Mouse (Mus musculus) intestine, embryonic 14.5 days (tissue): Measurements from ENCODE around the gene Mbnl1. TPM values are rescaled to one million over a fixed set of nuclear protein-coding genes. Genes with fewer than 3 reads are reported as not detected.

Experiments
- ATAC-seq: fragments of 200-750 bp; cut with Nextera tagmentation; replicated peaks from 2 replicates; pipeline ENCODE4 v1.8.0; 2017; ENCODE audit warnings: low read depth, moderate number of reproducible peaks, moderate TSS enrichment, moderate library complexity; ENCODE audit not compliant: low FRiP score, low TSS enrichment
- DNase-seq: peaks from one replicate; pipeline ENCODE4 v3.0.0-alpha.2; 2018; ENCODE audit warnings: low spot score
- H3K27ac ChIP-seq: fragments of 300-500 bp; sonication (generic); 2 replicates; pipeline ENCODE4 v1.5.1; 2014; ENCODE audit warnings: low read depth, mild to moderate bottlenecking, control low read depth
- H3K27me3 ChIP-seq: fragments of 300-500 bp; sonication (generic); replicated peaks from 2 replicates; pipeline ENCODE4 v1.6.1; 2014; ENCODE audit warnings: low read length, control low read depth; ENCODE audit not compliant: control insufficient read depth, insufficient read depth
- H3K36me3 ChIP-seq: fragments of 300-500 bp; sonication (generic); 2 replicates; pipeline ENCODE4 v1.6.1; 2014; ENCODE audit warnings: low read length, control low read depth; ENCODE audit not compliant: control insufficient read depth, insufficient read depth
- H3K4me1 ChIP-seq: fragments of 300-500 bp; sonication (generic); replicated peaks from 2 replicates; pipeline ENCODE4 v1.6.1; 2014; ENCODE audit warnings: low read length, control low read depth, mixed read lengths; ENCODE audit not compliant: control insufficient read depth, insufficient read depth
- H3K4me2 ChIP-seq: fragments of 300-500 bp; sonication (generic); 2 replicates; pipeline ENCODE4 v1.6.1; 2014; ENCODE audit warnings: low read length
- H3K4me3 ChIP-seq: fragments of 300-500 bp; sonication (generic); 2 replicates; pipeline ENCODE4 v1.5.1; 2014; ENCODE audit warnings: low read depth, low read length, control low read depth, mixed read lengths
- H3K9ac ChIP-seq: fragments of 300-500 bp; sonication (generic); 2 replicates; pipeline ENCODE4 v1.6.1; 2014; ENCODE audit warnings: mild to moderate bottlenecking, low read length
- H3K9me3 ChIP-seq: fragments of 300-500 bp; sonication (generic); 2 replicates; pipeline ENCODE4 v1.6.1; 2016; ENCODE audit warnings: low read length, control low read depth; ENCODE audit not compliant: control insufficient read depth
- WGBS: fragments of 180-500 bp; shearing (Covaris S2); extraction: QIAGEN DNeasy Blood & Tissue Kit; methylation state at CpG from one replicate; pipeline ENCODE4 v1.1.7; 2014; 5-methylcytosine and 5-hydroxymethylcytosine counted together
- polyA plus RNA-seq: library from polyadenylated mRNA; unstranded; fragments of >200 nt; fragmentation: Nextera tagmentation; extraction: Ambion mirVana; gene quantifications from 2 replicates; pipeline ENCODE4 v1.2.1, GENCODE M21; 2014

The Mbnl1 gene
- polyA plus RNA-seq, 1 experiment from 2014 or later, result 141 TPM

- Histone ChIP-seq H3K36me3 (peaks cover 19% of the 10 kb centered on the region), H3K4me1 (no peaks in the 10 kb centered on the region), H3K4me3 (no peak overlapping the region), H3K9ac (no peak overlapping the region), H3K27ac (no peak overlapping the region), H3K27me3 (no peaks in the 10 kb centered on the region), H3K4me2 (no peak overlapping the region), H3K9me3 (no peaks in the 10 kb centered on the region)
- WGBS, result 20% methylated on average over 2 of the region's 2 CpGs
- ATAC-seq (no peak), DNase-seq (peak; percentile 70)
Measured at GRCm38 (mm10) chr3:60611839-60612238, 139.2 kb downstream of the Mbnl1 start.

GRCm38 (mm10) chr3:60613121-60613520 is 140.5 kb downstream of the Mbnl1 start:
- Histone ChIP-seq H3K4me3 (no peak overlapping the region), H3K4me1 (no peaks in the 10 kb centered on the region), H3K4me2 (no peak overlapping the region), H3K27ac (no peak overlapping the region), H3K27me3 (no peaks in the 10 kb centered on the region), H3K9me3 (no peaks in the 10 kb centered on the region), H3K36me3 (peaks cover 24% of the 10 kb centered on the region), H3K9ac (no peak overlapping the region)
- DNase-seq (no peak), ATAC-seq (no peak)
- WGBS, result 84% methylated on average over 7 of the region's 7 CpGs

- DNase-seq (no peak), ATAC-seq (no peak)
- peaks cover 30% of the 10 kb centered on the region for H3K36me3 ChIP-seq
- 92% methylated on average over 7 of the region's 7 CpGs for WGBS
- H3K9me3 ChIP-seq, result no peaks in the 10 kb centered on the region
- H3K4me1 ChIP-seq, result no peaks in the 10 kb centered on the region
- no peak overlapping the region for H3K27ac ChIP-seq
- H3K4me3 ChIP-seq, result no peak overlapping the region
- H3K9ac ChIP-seq, result no peak overlapping the region
- no peaks in the 10 kb centered on the region for H3K27me3 ChIP-seq
- no peak overlapping the region for H3K4me2 ChIP-seq
Measured at GRCm38 (mm10) chr3:60614516-60614915, 141.9 kb downstream of the Mbnl1 start.

DNA sequence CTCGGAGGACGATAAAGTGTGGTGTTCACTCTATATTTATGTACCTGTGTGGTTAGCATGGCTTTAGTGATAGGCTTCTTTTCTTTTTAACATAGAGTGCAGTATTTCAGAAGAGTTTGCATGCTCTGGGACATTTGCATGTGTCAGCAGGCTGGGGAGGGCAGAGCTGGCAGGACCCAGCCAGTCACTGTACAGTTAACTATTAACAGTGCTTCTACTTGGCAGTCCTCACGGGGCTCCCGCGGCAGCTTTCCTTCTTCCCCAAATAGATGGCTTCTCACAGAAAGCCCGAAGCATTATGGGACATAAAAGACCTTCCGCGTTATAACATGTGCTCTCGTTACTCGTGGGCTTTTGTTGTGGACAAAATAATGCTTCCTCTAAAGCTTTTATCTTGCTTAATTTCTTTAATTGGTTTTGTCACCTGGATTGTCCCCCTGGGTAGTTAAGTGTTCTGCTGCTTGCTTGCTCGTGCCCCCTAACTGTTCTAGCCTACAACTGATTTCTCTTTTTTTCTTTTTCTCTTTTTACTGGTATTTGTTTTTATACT is 142.5 kb downstream of the Mbnl1 start:
- 72% methylated on average over 11 of the region's 11 CpGs for WGBS
- H3K27ac ChIP-seq, result no peak overlapping the region
- H3K4me1 ChIP-seq, result no peaks in the 10 kb centered on the region
- no peak for ATAC-seq
- H3K4me3 ChIP-seq, result no peak overlapping the region
- no peaks in the 10 kb centered on the region for H3K9me3 ChIP-seq
- peaks cover 30% of the 10 kb centered on the region for H3K36me3 ChIP-seq
- no peak for DNase-seq
- no peak overlapping the region for H3K4me2 ChIP-seq
- H3K9ac ChIP-seq, result no peak overlapping the region
- H3K27me3 ChIP-seq, result no peaks in the 10 kb centered on the region

- H3K4me2 ChIP-seq, result no peak overlapping the region
- H3K4me1 ChIP-seq, result no peaks in the 10 kb centered on the region
- H3K9ac ChIP-seq, result no peak overlapping the region
- no peaks in the 10 kb centered on the region for H3K27me3 ChIP-seq
- H3K4me3 ChIP-seq, result no peak overlapping the region
- WGBS, result 63% methylated on average over 7 of the region's 7 CpGs
- H3K27ac ChIP-seq, result no peak overlapping the region
- peaks cover 30% of the 10 kb centered on the region for H3K36me3 ChIP-seq
- H3K9me3 ChIP-seq, result no peaks in the 10 kb centered on the region
- ATAC-seq, result no peak
- DNase-seq, result no peak
Measured at GRCm38 (mm10) chr3:60615615-60616014, 143.0 kb downstream of the Mbnl1 start.

DNA sequence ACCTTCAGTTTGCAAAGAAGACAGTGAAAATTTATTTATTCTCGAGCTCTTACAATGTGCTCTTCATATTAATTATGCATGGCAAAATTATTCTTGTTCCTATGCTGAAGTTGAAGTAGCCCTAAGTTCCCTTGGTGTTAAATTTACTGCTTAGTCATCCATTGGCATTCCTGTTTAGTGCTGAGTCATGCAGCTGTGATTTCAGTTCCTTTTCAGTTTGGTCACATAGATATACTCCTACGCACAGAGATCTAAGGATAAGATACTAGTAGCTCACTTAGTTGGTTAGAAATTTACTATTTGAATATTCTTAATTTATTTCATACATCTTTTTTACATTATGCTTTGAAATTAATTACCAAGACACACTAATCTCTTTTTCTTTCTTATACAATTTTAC is 143.5 kb downstream of the Mbnl1 start:
- 86% methylated on average over 2 of the region's 2 CpGs for WGBS
- H3K9me3 ChIP-seq, result no peaks in the 10 kb centered on the region
- no peak for DNase-seq
- peaks cover 32% of the 10 kb centered on the region for H3K36me3 ChIP-seq
- no peak overlapping the region for H3K4me2 ChIP-seq
- no peak overlapping the region for H3K9ac ChIP-seq
- ATAC-seq, result no peak
- no peak overlapping the region for H3K4me3 ChIP-seq
- no peaks in the 10 kb centered on the region for H3K27me3 ChIP-seq
- H3K27ac ChIP-seq, result no peak overlapping the region
- H3K4me1 ChIP-seq, result no peaks in the 10 kb centered on the region

DNA sequence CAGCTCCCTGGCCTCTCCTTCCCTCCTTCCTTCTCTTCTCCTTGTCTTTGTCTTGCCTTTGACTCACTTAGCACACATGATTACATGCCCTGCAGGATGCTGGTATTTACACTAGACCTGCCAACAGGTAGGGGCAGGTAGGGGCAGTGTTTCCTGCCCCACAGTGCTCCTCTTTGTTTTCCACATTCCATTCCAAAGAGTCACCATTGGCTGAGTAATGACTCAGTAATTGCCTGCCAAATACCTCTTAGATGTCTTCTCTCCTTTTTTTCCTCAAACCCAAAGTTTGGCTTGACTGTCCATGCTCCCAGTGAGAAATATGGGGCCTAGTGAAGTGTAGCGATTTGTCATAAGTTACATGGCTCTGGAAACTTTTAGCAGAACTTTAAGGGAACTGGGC is 145.0 kb downstream of the Mbnl1 start:
- H3K9ac ChIP-seq, result no peak overlapping the region
- H3K27ac ChIP-seq, result no peak overlapping the region
- H3K4me3 ChIP-seq, result no peak overlapping the region
- H3K36me3 ChIP-seq, result peaks cover 40% of the 10 kb centered on the region
- DNase-seq (no peak), ATAC-seq (0 out of 2 replicates have a peak, but pooled peaks have one; percentile 36)
- H3K4me1 ChIP-seq, result no peaks in the 10 kb centered on the region
- H3K27me3 ChIP-seq, result no peaks in the 10 kb centered on the region
- 89% methylated on average over 1 of the region's 1 CpGs for WGBS
- H3K9me3 ChIP-seq, result no peaks in the 10 kb centered on the region
- no peak overlapping the region for H3K4me2 ChIP-seq

GRCm38 (mm10) chr3:60620236-60620635 is 147.6 kb downstream of the Mbnl1 start:
- Histone ChIP-seq H3K4me2 (no peak overlapping the region), H3K4me1 (no peaks in the 10 kb centered on the region), H3K9ac (no peak overlapping the region), H3K9me3 (no peaks in the 10 kb centered on the region), H3K36me3 (peaks cover 34% of the 10 kb centered on the region), H3K4me3 (no peak overlapping the region), H3K27me3 (no peaks in the 10 kb centered on the region), H3K27ac (no peak overlapping the region)
- 76% methylated on average over 2 of the region's 2 CpGs for WGBS
- ATAC-seq, result no peak
- no peak for DNase-seq

GRCm38 (mm10) chr3:60631183-60631582 is 158.6 kb downstream of the Mbnl1 start:
- Histone ChIP-seq H3K36me3 (peaks cover 28% of the 10 kb centered on the region), H3K4me2 (no peak overlapping the region), H3K9ac (no peak overlapping the region), H3K9me3 (no peaks in the 10 kb centered on the region), H3K27ac (no peak overlapping the region), H3K4me1 (no peaks in the 10 kb centered on the region), H3K27me3 (no peaks in the 10 kb centered on the region), H3K4me3 (no peak overlapping the region)
- no peak for ATAC-seq
- no peak for DNase-seq
- 80% methylated on average over 2 of the region's 2 CpGs for WGBS
